Mouse (Mus musculus): ENCODE results near the gene Fam8a1.

The Fam8a1 gene

GRCm38 (mm10) chr13:46669048-46669619, at the start of gene Fam8a1:
Gene Fam8a1, plus strand, starts transcription at chr13:46669522.
- in situ Hi-C loops (cut with MseI, MboI): loop anchor here in 1 of 2 experiments (10.0 kb wide), 1 partner anchor 354 kb away; no protein-coding TSS in a partner anchor

GRCm38 (mm10) chr13:46619633-46620032, 49.7 kb upstream of the Fam8a1 start:
- in situ Hi-C loops (cut with MseI, MboI): no loop called here

- in situ Hi-C loops (cut with MseI, MboI): no loop called here
Observed at GRCm38 (mm10) chr13:46620964-46621757, 48.2 kb upstream of the Fam8a1 start.

- in situ Hi-C loops (cut with MseI, MboI): no loop called here
Observed at GRCm38 (mm10) chr13:46626608-46627007, 42.7 kb upstream of the Fam8a1 start.

- in situ Hi-C loops (cut with MseI, MboI): no loop called here
Observed at GRCm38 (mm10) chr13:46627841-46628240, 41.5 kb upstream of the Fam8a1 start.

- in situ Hi-C loops (cut with MseI, MboI): no loop called here
Observed at GRCm38 (mm10) chr13:46629391-46629790, 39.9 kb upstream of the Fam8a1 start.

- in situ Hi-C loops (cut with MseI, MboI): no loop called here
Observed at GRCm38 (mm10) chr13:46632796-46633195, 36.5 kb upstream of the Fam8a1 start.

GRCm38 (mm10) chr13:46633320-46634132, 35.8 kb upstream of the Fam8a1 start:
- in situ Hi-C loops (cut with MseI, MboI): no loop called here

- in situ Hi-C loops (cut with MseI, MboI): no loop called here
Observed at GRCm38 (mm10) chr13:46634133-46634488, 35.2 kb upstream of the Fam8a1 start.

- in situ Hi-C loops (cut with MseI, MboI): no loop called here
Observed at GRCm38 (mm10) chr13:46640608-46641468, 28.5 kb upstream of the Fam8a1 start.

- in situ Hi-C loops (cut with MseI, MboI): no loop called here
Observed at GRCm38 (mm10) chr13:46642318-46642717, 27.0 kb upstream of the Fam8a1 start.

GRCm38 (mm10) chr13:46644175-46644574, 25.1 kb upstream of the Fam8a1 start:
- in situ Hi-C loops (cut with MseI, MboI): no loop called here

GRCm38 (mm10) chr13:46645476-46645875, 23.8 kb upstream of the Fam8a1 start:
- in situ Hi-C loops (cut with MseI, MboI): no loop called here

- in situ Hi-C loops (cut with MseI, MboI): no loop called here
Observed at GRCm38 (mm10) chr13:46651853-46652252, 17.5 kb upstream of the Fam8a1 start.

GRCm38 (mm10) chr13:46652671-46653070, 16.7 kb upstream of the Fam8a1 start:
- in situ Hi-C loops (cut with MseI, MboI): no loop called here

GRCm38 (mm10) chr13:46653671-46654070, 15.7 kb upstream of the Fam8a1 start:
- in situ Hi-C loops (cut with MseI, MboI): no loop called here

GRCm38 (mm10) chr13:46654566-46654965, 14.8 kb upstream of the Fam8a1 start:
- in situ Hi-C loops (cut with MseI, MboI): no loop called here

- in situ Hi-C loops (cut with MseI, MboI): loop anchor here in 1 of 2 experiments (5.0 kb wide), 1 partner anchor 347 kb away; no protein-coding TSS in a partner anchor
Observed at GRCm38 (mm10) chr13:46659211-46659610, 10.1 kb upstream of the Fam8a1 start.

GRCm38 (mm10) chr13:46663461-46663964, 5.8 kb upstream of the Fam8a1 start:
- in situ Hi-C loops (cut with MseI, MboI): loop anchor here in 1 of 2 experiments (10.0 kb wide), 1 partner anchor 349 kb away; no protein-coding TSS in a partner anchor

- in situ Hi-C loops (cut with MseI, MboI): loop anchor here in 1 of 2 experiments (10.0 kb wide), 1 partner anchor 355 kb away; no protein-coding TSS in a partner anchor
Observed at GRCm38 (mm10) chr13:46669620-46670271, 424 bp downstream of the Fam8a1 start.
